Mouse (Mus musculus) kidney, adult 2 months (tissue): ENCODE measurements at regions not wholly inside any gene's neighbourhood (a gene's known extent, or its start where the extent isn't known, plus 50 kb on each side); places are given as distances from the start of the nearest gene placed in this dataset.

Source experiments
- CTCF ChIP-seq: fragments of 200-500 bp; conservative IDR thresholded peaks from 2 replicates; pipeline ENCODE4 v1.5.1; 2011; ENCODE audit warnings: low read depth, mild to moderate bottlenecking, control low read depth, low read length, moderate library complexity, mixed read lengths; ENCODE audit not compliant: insufficient read depth, insufficient read length
- POLR2A ChIP-seq: fragments of 200-500 bp; IDR thresholded peaks from one replicate; pipeline ENCODE4 v1.6.1; 2011; ENCODE audit warnings: low read depth, low read length, control low read depth

GRCm38 (mm10) chr5:118349057-118349456, 104.0 kb downstream of the 2410131K14Rik start:
- TF ChIP-seq CTCF: no peak
- no peak for TF ChIP-seq POLR2A
